Mouse (Mus musculus): ENCODE results near the gene Pkmyt1. TPM values are rescaled to one million over a fixed set of nuclear protein-coding genes. Genes with fewer than 3 reads are reported as not detected.

Pkmyt1 gene
- polyA plus RNA-seq, 1 experiment: 1.8 TPM

- Histone ChIP-seq H3K4me3 (ENCODE audit: insufficient read depth, low read depth, low read length) (peak overlapping the region; percentile 89), H3K27ac (replicated peaks; ENCODE audit: low read depth, low read length) (peak overlapping the region; percentile 69), H3K4me1 (ENCODE audit: control insufficient read depth, insufficient read depth, insufficient read length, low read length) (peaks cover 7% of the 10 kb centered on the region; the same call in 1 of the 2 replicates)
Measured at GRCm38 (mm10) chr17:23739202-23740135, 13.3 kb downstream of the Pkmyt1 start.

DNA sequence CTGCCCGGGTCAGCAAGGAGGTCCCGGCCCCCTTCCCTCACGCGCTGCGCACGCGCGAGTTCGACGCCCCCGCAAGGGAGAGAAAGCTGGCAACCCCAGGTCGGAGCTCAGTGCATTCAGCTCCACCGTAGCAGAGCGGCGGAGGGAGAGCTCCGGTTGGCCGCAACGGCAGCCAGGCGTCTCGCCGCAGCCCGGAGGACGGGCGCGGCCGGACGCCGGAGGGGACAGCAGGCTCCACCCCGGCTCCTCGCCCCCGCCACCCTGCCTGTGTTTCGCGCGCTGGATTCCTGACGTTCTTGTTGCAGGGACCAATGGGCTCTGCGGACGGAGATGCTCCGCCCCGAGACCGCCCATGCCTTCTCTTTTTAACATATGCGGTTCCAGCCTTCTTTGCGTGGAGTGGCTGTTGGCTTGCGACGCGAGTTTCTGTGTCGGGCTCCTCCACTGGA is 14.0 kb downstream of the Pkmyt1 start:
- H3K4me3 ChIP-seq (ENCODE audit: insufficient read depth, low read depth, low read length): peak overlapping the region; percentile 89
- H3K27ac ChIP-seq (replicated peaks; ENCODE audit: low read depth, low read length): peak overlapping the region; percentile 69
- H3K4me1 ChIP-seq (ENCODE audit: control insufficient read depth, insufficient read depth, insufficient read length, low read length): peaks cover 7% of the 10 kb centered on the region; the same call in 1 of the 2 replicates

DNA sequence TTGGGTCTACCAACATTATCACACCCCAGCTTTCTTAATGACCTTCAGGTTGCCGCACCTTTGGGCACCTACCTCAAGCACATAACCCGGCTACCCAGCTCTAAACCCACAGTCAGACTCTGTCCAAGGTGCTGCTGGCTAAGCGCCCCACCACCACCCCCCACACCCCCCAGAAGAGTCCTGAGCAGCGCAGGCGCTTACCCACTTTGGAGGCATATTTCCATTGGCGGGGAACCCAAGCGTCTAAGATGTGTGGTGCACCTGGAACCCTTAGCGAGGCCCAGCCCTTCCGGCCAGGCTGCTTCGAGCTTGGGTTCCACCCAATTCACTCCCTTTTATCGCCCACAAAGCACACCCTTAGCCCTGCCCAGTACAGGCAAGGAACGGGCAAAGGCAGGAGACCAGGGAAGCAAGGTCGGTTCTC is 14.5 kb downstream of the Pkmyt1 start, which contains the start of gene Paqr4:
Gene Paqr4 (minus strand): TSS at position 270 of the 424 bp plus-strand sequence.
- H3K27ac ChIP-seq (replicated peaks; ENCODE audit: low read depth, low read length): peak within 1 kb of the TSS; percentile 69
- H3K4me3 ChIP-seq (ENCODE audit: insufficient read depth, low read depth, low read length): peak within 1 kb of the TSS; percentile 89
- H3K4me1 ChIP-seq (ENCODE audit: control insufficient read depth, insufficient read depth, insufficient read length, low read length): peaks cover 7% of the 10 kb centered on the region; the same call in 1 of the 2 replicates

GRCm38 (mm10) chr17:23741359-23742209 is 15.4 kb downstream of the Pkmyt1 start:
- H3K4me1 ChIP-seq (ENCODE audit: control insufficient read depth, insufficient read depth, insufficient read length, low read length): peaks cover 7% of the 10 kb centered on the region; the same call in 1 of the 2 replicates
- peak overlapping the region; percentile 32 for H3K4me3 ChIP-seq (ENCODE audit: insufficient read depth, low read depth, low read length)
- no peak overlapping the region for H3K27ac ChIP-seq (replicated peaks; ENCODE audit: low read depth, low read length)

GRCm38 (mm10) chr17:23742210-23742793 is 16.2 kb downstream of the Pkmyt1 start:
- peak overlapping the region; percentile 32 for H3K4me3 ChIP-seq (ENCODE audit: insufficient read depth, low read depth, low read length)
- H3K4me1 ChIP-seq (ENCODE audit: control insufficient read depth, insufficient read depth, insufficient read length, low read length): peaks cover 7% of the 10 kb centered on the region; the same call in 1 of the 2 replicates
- no peak overlapping the region for H3K27ac ChIP-seq (replicated peaks; ENCODE audit: low read depth, low read length)

GRCm38 (mm10) chr17:23742941-23743340 is 16.8 kb downstream of the Pkmyt1 start:
- Histone ChIP-seq H3K27ac (replicated peaks; ENCODE audit: low read depth, low read length) (no peak overlapping the region), H3K4me1 (ENCODE audit: control insufficient read depth, insufficient read depth, insufficient read length, low read length) (peaks cover 3% of the 10 kb centered on the region; the same call in 1 of the 2 replicates), H3K4me3 (ENCODE audit: insufficient read depth, low read depth, low read length) (peak overlapping the region; percentile 32; the same call in 1 of the 2 replicates)

DNA sequence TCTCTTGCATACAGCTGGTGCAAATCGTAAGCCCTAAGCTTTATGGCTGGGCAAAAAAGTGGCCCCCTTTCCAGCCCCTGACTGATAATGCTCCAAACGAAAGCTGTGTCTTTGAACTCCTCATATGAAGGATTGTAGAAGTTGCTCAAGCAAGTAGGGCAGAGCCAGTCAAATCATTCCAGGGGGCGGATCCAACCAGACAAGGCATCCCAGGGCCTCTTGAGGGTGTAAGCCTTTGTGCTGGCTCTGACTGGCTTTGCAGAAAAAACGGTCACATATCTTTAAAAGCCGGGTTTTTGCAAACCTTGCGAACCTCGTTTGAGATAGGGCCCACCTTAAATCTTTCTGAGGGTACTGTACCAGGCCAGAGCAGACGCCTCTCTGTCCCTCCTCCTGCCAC is 17.9 kb downstream of the Pkmyt1 start:
- Histone ChIP-seq H3K27ac (replicated peaks; ENCODE audit: low read depth, low read length) (no peak overlapping the region), H3K4me1 (ENCODE audit: control insufficient read depth, insufficient read depth, insufficient read length, low read length) (no peaks in the 10 kb centered on the region; the same call in 1 of the 2 replicates), H3K4me3 (ENCODE audit: insufficient read depth, low read depth, low read length) (no peak overlapping the region)

DNA sequence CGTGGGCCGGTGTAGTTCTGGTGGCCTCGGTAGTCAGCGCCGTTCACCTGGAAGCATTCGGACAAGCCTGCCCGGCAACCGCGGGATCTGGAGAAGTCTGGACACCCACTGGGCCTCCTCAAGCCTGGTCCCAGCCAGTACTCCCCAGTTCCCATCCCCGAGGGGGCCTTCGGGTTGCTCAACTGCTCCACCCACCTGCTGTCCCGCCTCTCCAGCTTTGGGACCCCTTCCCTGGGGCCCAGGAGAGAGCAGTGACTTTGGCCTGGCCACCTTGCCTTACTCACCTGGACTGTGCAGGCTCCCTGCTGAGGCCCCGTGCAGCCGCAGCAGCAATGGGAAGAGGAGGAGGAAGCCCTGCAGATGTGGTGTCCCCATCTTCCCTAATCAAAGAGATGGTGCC is 18.5 kb downstream of the Pkmyt1 start:
- H3K4me1 ChIP-seq (ENCODE audit: control insufficient read depth, insufficient read depth, insufficient read length, low read length): no peaks in the 10 kb centered on the region; the same call in 1 of the 2 replicates
- H3K4me3 ChIP-seq (ENCODE audit: insufficient read depth, low read depth, low read length): peak overlapping the region; percentile 21; the same call in 1 of the 2 replicates
- H3K27ac ChIP-seq (replicated peaks; ENCODE audit: low read depth, low read length): no peak overlapping the region

DNA sequence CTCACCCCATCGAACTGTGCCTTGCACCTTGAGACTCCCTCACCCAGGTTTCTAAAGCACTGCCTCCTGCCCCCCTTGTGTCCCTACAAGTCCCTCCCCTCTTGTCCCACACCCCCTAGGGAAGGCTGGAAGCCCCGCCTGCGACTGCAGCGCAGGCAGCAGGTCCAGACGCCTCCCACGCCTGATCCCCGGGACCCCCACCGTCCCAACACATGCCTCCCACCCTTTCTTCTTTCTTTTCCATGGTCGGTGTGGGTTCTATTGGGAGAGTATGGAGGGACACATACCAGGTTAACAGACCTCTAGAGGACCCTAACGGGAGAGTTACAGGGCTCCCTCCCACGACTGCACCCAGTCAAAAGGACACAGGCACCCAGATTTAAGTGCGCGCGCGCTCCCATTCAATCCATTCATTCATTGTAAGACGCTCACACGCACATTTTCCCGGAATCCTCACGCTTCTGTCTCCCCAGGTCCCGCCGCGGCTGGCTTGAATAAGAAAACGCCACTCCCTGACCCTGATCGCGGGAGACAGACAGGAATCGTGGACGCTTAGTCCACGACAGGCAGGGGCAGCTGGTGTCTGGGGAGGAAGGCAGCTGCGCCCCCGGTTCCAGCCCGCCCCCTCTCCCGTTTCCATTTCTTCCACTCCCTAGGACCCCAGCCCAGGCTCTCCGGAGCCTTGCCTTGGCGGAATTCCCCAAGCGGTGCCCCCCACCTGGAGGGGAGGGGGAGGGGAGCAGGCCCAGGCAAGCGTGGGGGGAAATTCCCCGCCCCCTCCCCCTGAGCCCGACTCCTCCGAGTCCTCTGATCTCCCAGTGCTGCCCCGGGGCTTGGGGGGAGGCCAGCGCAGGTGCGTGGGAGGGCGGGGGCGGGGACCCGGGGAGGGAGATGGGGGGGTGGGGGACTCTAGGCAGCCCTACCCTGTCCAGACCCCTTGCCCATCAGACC is 19.4 kb downstream of the Pkmyt1 start, which contains the start of gene Kremen2:
Gene Kremen2 (minus strand): TSS at position 533 of the 951 bp plus-strand sequence.
- peak within 1 kb of the TSS; percentile 33 for H3K4me3 ChIP-seq (ENCODE audit: insufficient read depth, low read depth, low read length)
- H3K4me1 ChIP-seq (ENCODE audit: control insufficient read depth, insufficient read depth, insufficient read length, low read length): no peaks in the 10 kb centered on the region; the same call in 1 of the 2 replicates
- no peak within 1 kb of the TSS for H3K27ac ChIP-seq (replicated peaks; ENCODE audit: low read depth, low read length)

- H3K27ac ChIP-seq (replicated peaks; ENCODE audit: low read depth, low read length): no peak overlapping the region
- H3K4me1 ChIP-seq (ENCODE audit: control insufficient read depth, insufficient read depth, insufficient read length, low read length): no peaks in the 10 kb centered on the region; the same call in 1 of the 2 replicates
- H3K4me3 ChIP-seq (ENCODE audit: insufficient read depth, low read depth, low read length): no peak overlapping the region
Measured at GRCm38 (mm10) chr17:23746311-23746710, 20.2 kb downstream of the Pkmyt1 start.

DNA sequence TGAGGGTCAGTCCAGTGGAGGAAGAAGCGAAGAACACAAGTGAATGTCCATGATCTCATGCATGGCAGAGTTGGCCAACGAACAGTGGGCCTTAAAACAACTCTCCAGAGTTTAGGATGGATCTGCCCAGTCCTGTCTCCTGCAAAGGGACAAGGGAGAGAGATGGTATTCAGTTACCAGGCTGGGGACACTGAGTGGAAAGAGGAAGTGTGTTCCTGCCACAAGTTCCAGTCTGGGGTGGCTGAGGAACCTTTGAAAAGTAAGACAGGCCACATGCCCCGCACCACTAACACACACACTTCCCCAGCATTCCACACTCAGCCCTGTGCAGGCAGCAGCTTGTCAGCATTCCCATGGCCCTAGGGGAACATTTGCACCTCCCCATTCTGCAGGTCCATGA is 20.6 kb downstream of the Pkmyt1 start:
- no peak overlapping the region for H3K27ac ChIP-seq (replicated peaks; ENCODE audit: low read depth, low read length)
- no peak overlapping the region for H3K4me3 ChIP-seq (ENCODE audit: insufficient read depth, low read depth, low read length)
- H3K4me1 ChIP-seq (ENCODE audit: control insufficient read depth, insufficient read depth, insufficient read length, low read length): no peaks in the 10 kb centered on the region; the same call in 1 of the 2 replicates

DNA sequence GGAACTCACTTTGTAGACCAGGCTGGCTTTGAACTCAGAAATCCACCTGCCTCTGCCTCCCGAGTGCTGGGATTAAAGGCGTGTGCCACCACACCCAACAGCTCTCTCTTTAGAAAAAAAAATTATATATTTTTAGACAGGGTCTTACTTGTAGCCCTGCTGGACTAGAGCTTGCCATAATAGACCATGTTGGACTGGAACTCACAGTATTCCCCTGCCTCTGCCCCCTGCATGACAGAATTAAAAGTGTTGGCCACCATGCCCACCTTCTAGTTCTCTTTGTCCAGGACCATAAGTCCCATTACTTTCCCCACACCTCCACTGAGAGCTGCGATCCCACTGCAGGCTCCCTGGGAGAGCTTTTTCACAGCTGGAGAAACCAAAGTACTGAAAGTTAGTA is 21.3 kb downstream of the Pkmyt1 start:
- Histone ChIP-seq H3K4me1 (ENCODE audit: control insufficient read depth, insufficient read depth, insufficient read length, low read length) (no peaks in the 10 kb centered on the region), H3K4me3 (ENCODE audit: insufficient read depth, low read depth, low read length) (no peak overlapping the region), H3K27ac (replicated peaks; ENCODE audit: low read depth, low read length) (no peak overlapping the region)

DNA sequence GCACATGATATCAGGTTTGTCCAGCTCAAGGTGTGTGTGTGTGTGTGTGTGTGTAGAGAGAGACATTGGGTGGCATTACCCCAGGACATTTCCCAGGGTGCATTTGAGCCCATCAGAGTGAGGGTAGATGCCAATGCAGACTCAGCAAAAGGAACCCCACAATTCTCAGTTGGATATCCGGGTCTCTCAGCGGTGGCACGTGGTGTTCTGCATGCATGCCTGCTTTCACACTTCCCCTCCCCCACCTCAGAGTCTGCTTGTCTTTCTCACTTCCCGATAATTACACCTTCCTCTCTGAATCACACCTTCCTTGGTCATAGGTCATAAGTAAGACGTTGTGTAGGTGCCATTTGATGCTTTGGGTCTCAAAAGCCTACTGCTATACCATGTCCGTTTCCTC is 21.9 kb downstream of the Pkmyt1 start:
- H3K4me1 ChIP-seq (ENCODE audit: control insufficient read depth, insufficient read depth, insufficient read length, low read length): no peaks in the 10 kb centered on the region
- no peak overlapping the region for H3K4me3 ChIP-seq (ENCODE audit: insufficient read depth, low read depth, low read length)
- H3K27ac ChIP-seq (replicated peaks; ENCODE audit: low read depth, low read length): no peak overlapping the region
